Mouse (Mus musculus): ENCODE results near the gene Cd47. TPM values are rescaled to one million over a fixed set of nuclear protein-coding genes. Genes with fewer than 3 reads are reported as not detected.

Cd47 gene
- polyA plus RNA-seq, 1 experiment from 2014 or later = 110 TPM

DNA sequence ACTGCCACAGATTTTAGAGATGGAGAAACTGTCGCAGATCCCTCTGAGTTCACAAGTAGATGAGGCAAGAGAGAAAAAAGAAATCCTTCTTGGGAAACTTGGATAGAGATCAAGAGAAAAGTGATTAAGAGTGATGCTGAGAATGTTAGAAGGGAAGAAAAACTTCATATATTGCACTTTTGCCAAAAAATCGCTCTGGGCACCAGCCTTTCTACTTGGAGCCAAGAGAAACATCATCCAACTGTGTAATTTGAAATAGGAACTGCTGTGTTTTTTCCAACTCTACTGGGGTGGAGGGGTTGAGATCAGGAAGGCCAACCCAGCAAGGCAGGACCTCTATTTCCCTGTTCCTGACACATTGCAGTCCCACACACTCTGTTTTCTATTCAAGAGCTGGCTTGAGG is 151.0 kb downstream of the Cd47 start:
- Histone ChIP-seq H3K4me1 (replicated peaks) (peaks cover 9% of the 10 kb centered on the region; the same call in 1 of the 2 replicates), H3K36me3 (no peaks in the 10 kb centered on the region), H3K4me3 (no peak overlapping the region), H3K4me2 (no peak overlapping the region), H3K27me3 (no peaks in the 10 kb centered on the region), H3K27ac (no peak overlapping the region; the same call in 1 of the 2 replicates), H3K9ac (no peak overlapping the region), H3K9me3 (no peaks in the 10 kb centered on the region)
- 85% methylated on average over 2 of the region's 2 CpGs for WGBS
- no peak for ATAC-seq (ENCODE audit: low FRiP score)

DNA sequence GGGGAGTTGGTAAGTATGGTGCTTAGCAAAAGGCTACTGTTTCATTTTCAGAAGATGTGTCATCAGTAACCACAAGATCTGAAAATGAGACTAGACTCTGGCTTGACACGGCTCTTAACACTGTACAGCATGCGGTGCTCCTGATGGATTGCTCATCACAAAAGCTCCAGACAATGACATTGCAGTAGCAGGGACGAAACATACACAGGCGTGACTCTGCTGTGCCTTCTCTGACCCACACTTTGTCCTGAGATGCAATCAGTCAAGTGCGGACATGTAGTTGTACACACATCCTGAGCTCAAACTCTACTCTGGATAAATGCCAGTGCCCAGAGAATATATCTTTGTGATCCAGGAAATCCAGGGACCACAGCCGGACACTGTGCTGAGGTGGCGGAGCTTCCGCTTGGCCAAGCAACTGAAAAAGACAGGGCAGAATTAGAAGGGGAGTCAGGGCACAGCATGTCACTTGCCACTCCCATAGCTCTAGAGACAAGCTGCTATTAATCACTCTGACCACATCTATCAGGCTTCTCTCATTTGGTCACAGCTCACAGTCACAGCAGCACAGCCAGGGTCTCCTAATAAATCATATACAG is 151.7 kb downstream of the Cd47 start:
- H3K9ac ChIP-seq = no peak overlapping the region
- H3K27ac ChIP-seq = peak overlapping the region; percentile 60
- no peak overlapping the region for H3K4me2 ChIP-seq
- H3K4me3 ChIP-seq = no peak overlapping the region
- 39% methylated on average over 8 of the region's 8 CpGs for WGBS
- H3K27me3 ChIP-seq = no peaks in the 10 kb centered on the region
- peak; percentile 80 for ATAC-seq (ENCODE audit: low FRiP score)
- no peaks in the 10 kb centered on the region for H3K36me3 ChIP-seq
- no peaks in the 10 kb centered on the region; the same call in 1 of the 2 replicates for H3K9me3 ChIP-seq
- peaks cover 9% of the 10 kb centered on the region; the same call in 1 of the 2 replicates for H3K4me1 ChIP-seq (replicated peaks)

DNA sequence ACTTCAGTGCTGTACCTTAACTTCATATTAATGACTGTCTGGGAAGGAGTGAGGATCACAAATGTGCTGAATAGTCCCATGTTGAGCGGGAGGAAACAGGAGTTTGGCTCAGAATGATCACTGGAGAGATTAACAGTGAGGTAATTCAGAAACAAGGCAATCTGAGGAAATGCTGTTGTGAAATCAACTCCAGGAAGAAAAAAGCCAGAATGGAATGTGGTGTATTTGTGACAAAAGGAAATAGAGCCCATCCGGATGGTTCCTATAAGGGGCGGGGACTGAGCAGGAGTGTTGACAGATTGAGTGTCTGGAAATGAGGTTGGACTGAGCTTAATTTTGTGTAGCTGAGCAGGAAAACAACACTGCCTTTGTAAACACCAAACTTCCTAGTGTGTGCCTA is 153.5 kb downstream of the Cd47 start:
- H3K4me1 ChIP-seq (replicated peaks) = peaks cover 9% of the 10 kb centered on the region; the same call in 1 of the 2 replicates
- no peaks in the 10 kb centered on the region for H3K36me3 ChIP-seq
- WGBS = 82% methylated on average over 3 of the region's 3 CpGs

DNA sequence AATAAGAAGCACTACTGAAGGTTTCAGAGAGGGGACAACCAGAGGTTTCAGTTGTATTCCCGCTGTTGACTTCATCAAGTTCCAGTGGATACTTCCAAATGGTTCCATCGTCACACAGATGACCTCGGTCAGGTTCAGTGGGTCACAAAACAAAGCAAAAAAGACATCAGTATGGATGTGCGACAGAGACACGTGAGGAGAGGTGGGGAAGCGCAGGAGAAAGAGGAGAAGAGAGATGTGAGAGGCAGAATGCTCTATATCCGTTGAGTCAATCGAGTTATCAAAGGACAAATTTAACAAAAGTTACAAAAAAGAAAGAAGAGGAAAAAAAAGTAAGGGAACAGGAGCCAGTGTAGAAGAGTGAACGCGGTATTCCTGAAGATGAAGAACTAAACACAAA is 154.6 kb downstream of the Cd47 start:
- 95% methylated on average over 10 of the region's 10 CpGs for WGBS
- Histone ChIP-seq H3K9ac (no peak overlapping the region), H3K4me1 (replicated peaks) (peaks cover 9% of the 10 kb centered on the region; the same call in 1 of the 2 replicates), H3K36me3 (no peaks in the 10 kb centered on the region), H3K4me3 (no peak overlapping the region), H3K27me3 (no peaks in the 10 kb centered on the region), H3K9me3 (no peaks in the 10 kb centered on the region; the same call in 1 of the 2 replicates), H3K27ac (no peak overlapping the region), H3K4me2 (no peak overlapping the region)
- no peak for ATAC-seq (ENCODE audit: low FRiP score)

More for the DNA sequence above, 153.5 kb downstream of the Cd47 start:
- Histone ChIP-seq H3K9me3 (no peaks in the 10 kb centered on the region; the same call in 1 of the 2 replicates), H3K27ac (no peak overlapping the region), H3K4me3 (no peak overlapping the region), H3K27me3 (no peaks in the 10 kb centered on the region), H3K4me2 (no peak overlapping the region), H3K9ac (no peak overlapping the region)
- no peak for ATAC-seq (ENCODE audit: low FRiP score)

DNA sequence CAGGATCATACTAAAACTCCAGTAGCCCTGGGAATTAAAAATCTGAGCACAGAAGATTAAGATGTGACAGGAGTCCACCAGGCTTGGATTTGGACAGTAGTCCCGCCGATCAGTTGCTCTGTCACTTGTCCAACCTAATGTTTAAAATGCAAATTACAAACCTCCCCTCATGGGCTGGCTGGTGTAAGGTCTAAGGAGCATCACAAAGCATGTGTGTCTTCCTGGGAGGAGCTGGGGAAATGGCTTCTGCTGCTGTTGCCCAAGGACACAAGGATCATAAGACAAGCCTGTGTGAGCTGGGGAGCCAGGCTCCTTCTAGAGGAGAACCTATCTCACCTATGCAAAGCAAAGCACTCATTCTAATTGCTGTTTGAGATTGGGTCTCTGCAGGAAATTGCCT is 155.0 kb downstream of the Cd47 start:
- no peaks in the 10 kb centered on the region for H3K36me3 ChIP-seq
- no peak overlapping the region for H3K4me3 ChIP-seq
- 82% methylated on average over 2 of the region's 2 CpGs for WGBS
- H3K9ac ChIP-seq = no peak overlapping the region
- no peaks in the 10 kb centered on the region; the same call in 1 of the 2 replicates for H3K9me3 ChIP-seq
- ATAC-seq (ENCODE audit: low FRiP score) = no peak
- no peak overlapping the region for H3K27ac ChIP-seq
- H3K27me3 ChIP-seq = no peaks in the 10 kb centered on the region
- no peak overlapping the region for H3K4me2 ChIP-seq
- H3K4me1 ChIP-seq (replicated peaks) = peaks cover 9% of the 10 kb centered on the region; the same call in 1 of the 2 replicates

DNA sequence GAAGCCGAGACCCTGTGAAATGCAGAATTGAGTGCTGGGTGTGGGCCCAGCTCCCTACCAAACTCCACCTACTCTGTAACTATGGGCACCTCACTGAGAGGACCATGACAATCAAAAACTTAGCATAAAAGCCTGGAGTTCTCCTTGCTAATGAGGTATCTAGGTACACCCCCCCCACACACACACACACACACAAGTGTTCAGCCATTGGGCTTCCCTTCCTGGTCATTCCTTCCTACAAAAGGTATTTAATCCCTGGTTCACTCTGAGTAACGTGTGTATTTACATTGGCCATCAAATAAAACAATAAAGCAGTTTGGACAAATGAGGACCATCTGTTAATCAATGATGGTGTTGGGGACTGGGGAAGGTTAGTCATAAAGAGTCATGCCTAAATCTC is 155.6 kb downstream of the Cd47 start:
- Histone ChIP-seq H3K36me3 (no peaks in the 10 kb centered on the region), H3K27ac (no peak overlapping the region), H3K4me1 (replicated peaks) (peaks cover 9% of the 10 kb centered on the region; the same call in 1 of the 2 replicates), H3K9me3 (no peaks in the 10 kb centered on the region; the same call in 1 of the 2 replicates), H3K9ac (no peak overlapping the region), H3K4me3 (no peak overlapping the region), H3K4me2 (no peak overlapping the region), H3K27me3 (no peaks in the 10 kb centered on the region)
- 88% methylated on average over 2 of the region's 2 CpGs for WGBS
- ATAC-seq (ENCODE audit: low FRiP score) = no peak

DNA sequence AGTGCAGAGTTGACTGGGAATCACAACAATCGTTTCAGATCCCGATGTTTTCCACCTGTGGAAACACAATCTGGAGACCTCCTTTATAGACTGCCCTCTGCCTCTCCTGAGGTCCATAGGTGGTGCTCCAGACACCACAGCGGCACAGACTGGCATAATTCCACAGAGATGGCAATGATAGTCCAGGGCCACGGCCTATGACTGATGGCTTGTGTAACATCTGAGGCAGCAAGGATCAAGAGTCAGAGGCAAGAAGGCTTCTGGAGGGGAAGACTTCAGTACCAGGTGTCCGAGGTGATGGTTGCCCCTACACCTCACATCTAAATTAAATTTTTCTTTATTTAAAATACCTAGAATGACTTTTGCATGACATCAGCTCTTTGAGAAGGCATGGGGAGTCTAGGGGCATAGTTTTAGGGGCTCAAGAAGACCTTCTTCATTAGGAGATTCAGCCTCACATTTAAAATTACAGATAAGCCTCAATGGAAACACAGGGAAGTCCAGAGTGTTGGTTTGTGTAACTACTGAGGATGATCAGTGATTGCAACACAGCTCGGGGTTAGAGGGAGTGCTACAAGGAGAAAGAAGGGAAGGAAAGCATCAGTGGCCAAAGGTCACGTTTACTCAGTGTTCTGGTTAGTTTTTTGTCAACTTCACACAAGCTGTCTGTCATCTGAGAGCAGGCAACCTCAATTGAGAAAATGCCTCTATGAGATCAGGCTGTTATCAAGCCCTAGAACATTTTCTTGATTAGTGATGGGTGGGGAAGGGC is 156.4 kb downstream of the Cd47 start:
- H3K4me2 ChIP-seq = no peak overlapping the region

DNA sequence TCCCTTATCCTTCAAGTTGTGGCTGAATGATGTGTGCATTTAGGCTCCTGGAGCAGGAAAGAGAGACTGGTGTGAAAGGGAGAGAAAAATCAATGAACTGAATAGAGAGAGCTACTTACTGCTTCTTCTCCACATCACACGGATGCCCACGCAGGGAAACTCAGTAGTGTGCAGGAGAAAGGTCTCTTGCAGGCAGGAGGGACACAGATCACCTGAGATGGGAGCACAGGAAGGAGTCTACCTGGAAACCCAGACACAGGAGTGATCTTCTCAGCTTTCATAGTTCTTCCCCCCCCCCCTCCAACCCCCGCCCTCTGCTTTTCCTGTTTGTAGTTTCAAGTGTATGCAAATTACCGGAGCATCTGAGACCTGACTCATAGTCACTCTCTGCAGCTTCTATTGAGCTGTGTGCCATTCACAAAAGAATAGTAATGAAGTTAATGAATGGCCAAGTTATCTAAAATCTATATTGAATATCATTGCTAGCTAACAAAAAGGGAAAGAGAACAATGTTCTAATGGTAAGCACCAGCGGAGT is 158.6 kb downstream of the Cd47 start:
- 85% methylated on average over 5 of the region's 5 CpGs for WGBS
- ATAC-seq (ENCODE audit: low FRiP score) = no peak
- no peaks in the 10 kb centered on the region; the same call in 1 of the 2 replicates for H3K9me3 ChIP-seq

More for the DNA sequence above, 156.4 kb downstream of the Cd47 start:
- 85% methylated on average over 7 of the region's 7 CpGs for WGBS
- no peaks in the 10 kb centered on the region for H3K27me3 ChIP-seq
- H3K9me3 ChIP-seq = no peaks in the 10 kb centered on the region; the same call in 1 of the 2 replicates
- no peak overlapping the region for H3K4me3 ChIP-seq
- ATAC-seq (ENCODE audit: low FRiP score) = no peak
- no peak overlapping the region for H3K9ac ChIP-seq
- H3K36me3 ChIP-seq = no peaks in the 10 kb centered on the region
- H3K4me1 ChIP-seq (replicated peaks) = peaks cover 7% of the 10 kb centered on the region; the same call in 1 of the 2 replicates
- no peak overlapping the region for H3K27ac ChIP-seq

DNA sequence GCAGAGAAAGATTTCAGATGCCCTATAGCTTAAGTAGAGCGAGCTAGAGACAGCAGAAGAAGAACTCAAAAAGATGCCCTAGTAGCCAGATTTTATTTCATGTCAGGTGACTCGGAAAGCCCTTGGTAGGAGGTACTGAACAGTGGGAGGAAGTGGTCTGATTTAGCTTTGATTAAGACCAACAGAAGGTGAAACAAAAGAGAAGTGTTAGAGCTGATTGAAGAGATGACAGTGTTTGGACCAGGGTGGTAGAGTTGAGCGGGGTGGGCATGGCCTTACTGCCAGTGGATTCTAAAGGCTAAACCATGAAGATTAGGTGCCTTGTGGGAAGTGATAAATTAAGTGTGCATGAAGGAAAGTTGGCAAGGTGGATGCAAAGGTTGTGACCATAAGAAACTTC is 162.0 kb downstream of the Cd47 start:
- Histone ChIP-seq H3K36me3 (no peaks in the 10 kb centered on the region), H3K4me1 (replicated peaks) (peaks cover 25% of the 10 kb centered on the region), H3K27me3 (no peaks in the 10 kb centered on the region), H3K9me3 (no peaks in the 10 kb centered on the region), H3K27ac (no peak overlapping the region), H3K4me3 (no peak overlapping the region), H3K9ac (no peak overlapping the region), H3K4me2 (no peak overlapping the region)
- WGBS = 87% methylated on average over 3 of the region's 3 CpGs
- ATAC-seq (ENCODE audit: low FRiP score) = no peak

More for the DNA sequence above, 158.6 kb downstream of the Cd47 start:
- Histone ChIP-seq H3K27ac (no peak overlapping the region), H3K4me1 (replicated peaks) (0 out of 2 replicates have a peak, but pooled peaks cover 3% of the 10 kb centered on the region), H3K4me3 (no peak overlapping the region), H3K4me2 (no peak overlapping the region), H3K27me3 (no peaks in the 10 kb centered on the region), H3K9ac (no peak overlapping the region), H3K36me3 (no peaks in the 10 kb centered on the region)

DNA sequence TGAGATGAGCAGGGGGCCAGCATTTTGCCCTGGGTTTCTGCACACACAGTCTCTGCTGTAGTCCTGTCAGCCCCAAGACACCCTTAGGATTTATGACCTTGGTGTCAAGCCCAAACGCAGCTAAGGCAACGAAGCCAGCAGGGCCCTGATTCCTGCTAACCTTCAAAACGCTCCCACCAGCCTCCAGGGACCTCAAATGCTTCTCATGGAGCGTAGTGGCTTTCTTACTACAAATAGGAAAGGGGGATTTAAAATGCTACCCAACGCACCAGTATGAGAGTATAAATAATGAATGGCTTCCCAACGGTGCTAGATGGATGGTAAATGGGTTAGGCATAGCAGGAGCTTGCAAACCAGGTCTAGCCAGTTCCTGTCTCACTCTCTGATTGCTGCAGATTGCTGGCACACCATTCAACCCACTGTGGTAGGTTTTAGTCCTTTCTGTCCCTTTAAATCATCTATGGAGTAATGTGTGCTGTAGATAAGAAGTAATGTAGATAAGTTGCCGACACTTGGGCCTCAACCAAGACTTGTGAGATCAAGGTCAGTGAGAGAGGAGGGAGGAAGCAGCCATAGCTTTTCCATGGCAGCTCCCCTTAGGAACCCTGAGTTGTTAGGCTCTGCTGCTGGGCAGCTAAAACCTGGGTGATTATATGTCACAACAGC is 164.1 kb downstream of the Cd47 start:
- no peak for ATAC-seq (ENCODE audit: low FRiP score)
- Histone ChIP-seq H3K9me3 (no peaks in the 10 kb centered on the region), H3K4me1 (replicated peaks) (peaks cover 25% of the 10 kb centered on the region), H3K9ac (no peak overlapping the region), H3K27me3 (no peaks in the 10 kb centered on the region), H3K4me2 (no peak overlapping the region), H3K27ac (no peak overlapping the region), H3K4me3 (no peak overlapping the region), H3K36me3 (no peaks in the 10 kb centered on the region)
- 51% methylated on average over 7 of the region's 7 CpGs for WGBS

Measured in hindbrain, embryonic 13.5 days (tissue).